Mouse (Mus musculus) kidney, adult 2 months (tissue): Measurements from ENCODE around the gene Pde4d.

Experiments
- CTCF ChIP-seq: fragments of 200-500 bp; conservative IDR thresholded peaks from 2 replicates; pipeline ENCODE4 v1.5.1; 2011; ENCODE audit warnings: low read depth, mild to moderate bottlenecking, control low read depth, low read length, moderate library complexity, mixed read lengths; ENCODE audit not compliant: insufficient read depth, insufficient read length
- POLR2A ChIP-seq: fragments of 200-500 bp; IDR thresholded peaks from one replicate; pipeline ENCODE4 v1.6.1; 2011; ENCODE audit warnings: low read depth, low read length, control low read depth

- no peak for TF ChIP-seq CTCF
- TF ChIP-seq POLR2A: no peak
These were observed 1456.7 kb downstream of the Pde4d start for GRCm38 (mm10) chr13:109906342-109906888.
